Mouse (Mus musculus): ENCODE measurements at regions not wholly inside any gene's neighbourhood (a gene's known extent, or its start where the extent isn't known, plus 50 kb on each side); places are given as distances from the start of the nearest gene placed in this dataset.
"Not testable (repeated sequence)": the region's sequence is repeated elsewhere in the genome, so short reads cannot be mapped to it uniquely, and the experiment has no call there.

GRCm38 (mm10) chr10:62031986-62032385 is 53.1 kb upstream of the Col13a1 start:
- not testable (repeated sequence) for TF ChIP-seq CTCF (IDR thresholded peaks at IDR 0.05; ENCODE audit: borderline replicate concordance, control insufficient read depth, extremely low read depth, insufficient read depth, low read length, poor library complexity); POLR2A (IDR thresholded peaks at IDR 0.05; ENCODE audit: control insufficient read depth, extremely low read depth, insufficient read depth, low read length, poor library complexity)

Data from thymus, adult 2 months (tissue).